13 mouse cellular contexts compared by ENCODE assay signal in the genomic region with DNA sequence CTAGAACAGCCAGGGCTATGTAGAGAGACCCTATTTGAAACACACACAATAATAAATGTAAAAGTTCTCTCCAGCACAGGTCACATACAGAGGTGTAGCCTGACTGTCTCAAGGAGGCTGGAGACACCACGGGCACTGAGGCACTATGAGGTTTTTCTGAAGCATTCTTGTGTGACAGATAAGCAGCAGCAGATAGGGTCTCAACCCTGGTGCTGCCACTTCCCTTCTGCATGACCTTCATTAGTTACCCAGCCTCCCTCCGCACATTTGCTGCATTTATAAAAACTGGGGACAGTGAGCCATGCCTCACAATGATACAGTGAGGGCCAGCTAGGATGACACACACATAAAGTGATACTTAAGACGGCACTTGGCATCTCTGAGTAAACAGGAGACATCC. TPM values are rescaled to one million over a fixed set of nuclear protein-coding genes. Genes with fewer than 3 reads are reported as not detected.
"Had no signal": no experiment of that assay in that cellular context is flagged by ENCODE, and none has a peak within 500 bp of the region (broad histone marks: within the 10 kb centered on the region; RNA-seq: fewer than 3 reads in every experiment).

No protein-coding gene starts in this region.

- H3K27ac ChIP-seq: limb, embryonic 13.5 days; liver, embryonic 14.5 days; midbrain, embryonic 13.5 days had no signal

- H3K4me2 ChIP-seq: midbrain, embryonic 13.5 days had no signal

- ATAC-seq: intestine, embryonic 16.5 days; midbrain, embryonic 13.5 days had no signal

- H3K27me3 ChIP-seq: limb, embryonic 13.5 days; midbrain, embryonic 13.5 days had no signal

- H3K9me3 ChIP-seq: limb, embryonic 13.5 days; midbrain, embryonic 13.5 days had no signal

- H3K4me3 ChIP-seq: limb, embryonic 13.5 days; midbrain, embryonic 13.5 days had no signal

- DNase-seq: kidney, adult 2 months; kidney, postnatal 36 days; layer of hippocampus, adult 9-11 months; layer of hippocampus, postnatal 36 days; lung, adult 18-20 months; lung, postnatal 4 days; right cerebral cortex, postnatal 14 days; thymus, postnatal 36 days had no signal

- H3K9ac ChIP-seq: limb, embryonic 13.5 days; liver, embryonic 14.5 days; midbrain, embryonic 13.5 days had no signal

RNA-seq across cellular contexts. Expression of a gene that starts 20.4 kb away (rescaled TPM):
- total RNA-seq: left cerebral cortex, postnatal 25 days had no signal
